Mouse (Mus musculus) intestine, embryonic 16.5 days (tissue): Measurements from ENCODE around the gene Bloc1s1. TPM values are rescaled to one million over a fixed set of nuclear protein-coding genes. Genes with fewer than 3 reads are reported as not detected.

ENCODE experiments used
- ATAC-seq: fragments of 200-750 bp; cut with Nextera tagmentation; 2 replicates; pipeline ENCODE4 v1.8.0; 2017; ENCODE audit warnings: moderate TSS enrichment, moderate library complexity
- H3K27ac ChIP-seq: fragments of 300-500 bp; sonication (generic); 2 replicates; pipeline ENCODE4 v1.5.1; 2014; ENCODE audit warnings: mild to moderate bottlenecking, low read length
- H3K27me3 ChIP-seq: fragments of 300-500 bp; sonication (generic); replicated peaks from 2 replicates; pipeline ENCODE4 v1.6.1; 2014; ENCODE audit warnings: low read length, control low read depth, mixed read lengths; ENCODE audit not compliant: control insufficient read depth, insufficient read depth
- H3K36me3 ChIP-seq: fragments of 300-500 bp; sonication (generic); 2 replicates; pipeline ENCODE4 v1.6.1; 2014; ENCODE audit warnings: low read length, control low read depth; ENCODE audit not compliant: control insufficient read depth, insufficient read depth
- H3K4me1 ChIP-seq: fragments of 300-500 bp; sonication (generic); 2 replicates; pipeline ENCODE4 v1.6.1; 2014; ENCODE audit warnings: low read length, control low read depth, mixed read lengths; ENCODE audit not compliant: control insufficient read depth, insufficient read depth
- H3K4me2 ChIP-seq: fragments of 300-500 bp; sonication (generic); 2 replicates; pipeline ENCODE4 v1.6.1; 2014; ENCODE audit warnings: low read depth, low read length, control low read depth
- H3K4me3 ChIP-seq: fragments of 300-500 bp; sonication (generic); 2 replicates; pipeline ENCODE4 v1.5.1; 2014; ENCODE audit warnings: mild to moderate bottlenecking, low read length
- H3K9ac ChIP-seq: fragments of 300-500 bp; sonication (generic); 2 replicates; pipeline ENCODE4 v1.6.1; 2014; ENCODE audit warnings: low read depth, low read length
- H3K9me3 ChIP-seq: fragments of 300-500 bp; sonication (generic); 2 replicates; pipeline ENCODE4 v1.6.1; 2016; ENCODE audit warnings: low read length, control low read depth; ENCODE audit not compliant: control insufficient read depth
- WGBS: fragments of 180-500 bp; shearing (Covaris S2); extraction: QIAGEN DNeasy Blood & Tissue Kit; methylation state at CpG from one replicate; pipeline ENCODE4 v1.1.7; 2014; 5-methylcytosine and 5-hydroxymethylcytosine counted together
- polyA plus RNA-seq: library from polyadenylated mRNA; unstranded; fragments of >200 nt; fragmentation: Nextera tagmentation; extraction: Ambion mirVana; gene quantifications from 2 replicates; pipeline ENCODE4 v1.2.1, GENCODE M21; 2015

Bloc1s1 gene
- polyA plus RNA-seq, 1 experiment from 2014 or later, result 208 TPM

DNA sequence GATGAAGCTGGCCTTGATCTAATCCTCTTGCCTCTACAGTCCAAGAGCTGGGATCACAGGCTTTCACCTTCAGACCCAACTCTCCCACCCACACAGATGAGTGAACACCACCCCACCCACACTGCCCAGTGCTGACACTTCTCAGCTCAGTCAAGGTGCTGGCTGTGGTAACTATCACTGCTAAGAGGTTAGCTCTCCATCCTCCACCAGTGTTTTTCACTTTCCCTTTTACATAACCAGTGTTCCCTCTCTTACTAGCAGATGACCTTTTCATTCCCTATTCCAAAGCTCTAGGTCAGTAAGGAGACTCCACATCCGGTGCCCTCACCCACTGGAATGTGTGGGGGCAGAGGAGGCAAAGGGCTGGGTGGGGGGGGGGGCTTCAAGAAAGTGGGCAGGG, 2.6 kb downstream of the Bloc1s1 start:
- Histone ChIP-seq H3K27me3 (no peaks in the 10 kb centered on the region), H3K4me3 (no peak overlapping the region), H3K9ac (no peak overlapping the region), H3K4me2 (no peak overlapping the region), H3K27ac (peak overlapping the region; percentile 79; the same call in 1 of the 2 replicates), H3K4me1 (peaks cover 43% of the 10 kb centered on the region), H3K36me3 (0 out of 2 replicates have a peak, but pooled peaks cover 8% of the 10 kb centered on the region), H3K9me3 (no peaks in the 10 kb centered on the region)
- WGBS, result 58% methylated on average over 1 of the region's 1 CpGs
- no peak for ATAC-seq

DNA sequence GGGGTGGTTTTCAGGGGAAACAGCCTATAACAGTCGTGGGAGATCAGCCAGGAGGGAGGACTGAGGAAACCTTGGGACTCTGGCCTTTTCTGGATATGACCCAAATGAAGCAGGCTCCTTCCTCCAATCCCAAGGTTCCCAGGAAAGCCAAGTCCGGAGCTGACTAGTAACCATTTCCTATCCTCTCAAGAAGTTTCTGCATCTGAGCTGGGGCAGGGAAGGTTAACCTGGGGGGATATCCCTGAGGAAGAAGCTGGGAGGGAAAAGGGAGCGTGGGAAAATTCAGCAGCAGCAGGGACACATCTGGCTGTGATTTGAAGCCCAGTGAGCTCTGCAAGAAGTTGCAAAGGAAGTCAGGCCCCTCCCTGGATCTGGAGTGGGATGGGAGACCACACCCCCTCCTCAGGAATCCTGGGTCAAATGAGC, 3.1 kb downstream of the Bloc1s1 start:
- H3K9me3 ChIP-seq, result no peaks in the 10 kb centered on the region
- 0 out of 2 replicates have a peak, but pooled peaks cover 8% of the 10 kb centered on the region for H3K36me3 ChIP-seq
- H3K4me3 ChIP-seq, result no peak overlapping the region
- no peaks in the 10 kb centered on the region for H3K27me3 ChIP-seq
- H3K9ac ChIP-seq, result no peak overlapping the region
- peaks cover 43% of the 10 kb centered on the region for H3K4me1 ChIP-seq
- H3K4me2 ChIP-seq, result no peak overlapping the region
- WGBS, result 60% methylated on average over 3 of the region's 3 CpGs
- ATAC-seq, result no peak
- peak overlapping the region; percentile 79 for H3K27ac ChIP-seq

GRCm38 (mm10) chr10:128919966-128920365, 3.9 kb downstream of the Bloc1s1 start:
- H3K9me3 ChIP-seq, result no peaks in the 10 kb centered on the region
- ATAC-seq, result no peak
- H3K36me3 ChIP-seq, result 0 out of 2 replicates have a peak, but pooled peaks cover 8% of the 10 kb centered on the region
- H3K4me1 ChIP-seq, result peaks cover 43% of the 10 kb centered on the region
- 0 out of 2 replicates have a peak overlapping the region, but pooled peaks have one; percentile 23 for H3K9ac ChIP-seq
- H3K27me3 ChIP-seq, result no peaks in the 10 kb centered on the region
- 76% methylated on average over 7 of the region's 7 CpGs for WGBS
- H3K27ac ChIP-seq, result peak overlapping the region; percentile 79
- no peak overlapping the region for H3K4me3 ChIP-seq
- H3K4me2 ChIP-seq, result no peak overlapping the region

DNA sequence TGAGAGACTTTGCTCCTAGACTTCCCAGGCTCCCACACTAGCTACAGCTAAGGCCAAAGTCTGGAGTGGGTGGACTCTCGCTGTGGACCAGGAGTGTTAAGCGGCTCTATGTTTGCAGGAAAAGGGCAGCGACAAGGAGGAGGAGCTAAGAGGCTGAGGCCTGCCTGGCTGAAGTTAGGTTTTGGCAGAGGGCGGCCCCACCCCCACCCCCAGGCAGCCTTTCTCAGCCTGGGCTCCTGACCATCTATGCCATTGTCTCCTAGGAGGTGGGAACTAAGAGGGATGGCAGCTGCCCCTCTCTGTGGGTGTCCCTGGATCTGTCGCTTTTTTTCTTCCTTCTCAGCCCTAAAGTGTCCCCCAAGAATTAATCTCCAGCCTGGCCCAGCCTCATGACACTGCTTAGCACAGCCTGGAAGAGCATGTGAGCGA, 4.6 kb downstream of the Bloc1s1 start:
- Histone ChIP-seq H3K4me2 (peak overlapping the region; percentile 34; the same call in 1 of the 2 replicates), H3K4me3 (no peak overlapping the region), H3K9ac (peak overlapping the region; percentile 23; the same call in 1 of the 2 replicates), H3K9me3 (no peaks in the 10 kb centered on the region), H3K27me3 (no peaks in the 10 kb centered on the region), H3K4me1 (peaks cover 43% of the 10 kb centered on the region), H3K27ac (peak overlapping the region; percentile 79), H3K36me3 (0 out of 2 replicates have a peak, but pooled peaks cover 8% of the 10 kb centered on the region)
- peak; percentile 78 for ATAC-seq
- WGBS, result 14% methylated on average over 6 of the region's 6 CpGs

DNA sequence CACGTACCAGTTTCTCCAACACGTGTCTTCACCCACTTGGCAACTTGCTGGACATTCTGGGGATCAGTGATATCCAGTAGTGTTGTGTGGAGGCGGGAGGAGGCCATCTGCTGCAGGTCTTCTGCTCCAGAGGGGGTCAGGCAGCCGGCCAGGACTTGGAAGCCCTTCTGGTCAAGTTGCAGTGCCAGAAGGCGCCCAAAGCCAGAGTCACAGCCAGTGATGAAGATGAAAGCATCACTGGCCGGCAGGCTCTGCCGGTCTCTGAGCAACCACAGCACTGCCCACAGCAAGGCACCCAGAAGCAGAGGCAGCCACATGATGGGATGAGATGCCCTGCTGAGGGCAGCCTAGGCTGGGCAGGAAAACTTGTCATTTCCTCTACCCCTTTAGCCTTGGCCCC, 5.6 kb downstream of the Bloc1s1 start:
- Histone ChIP-seq H3K4me3 (no peak overlapping the region), H3K4me2 (0 out of 2 replicates have a peak overlapping the region, but pooled peaks have one; percentile 34), H3K4me1 (peaks cover 35% of the 10 kb centered on the region), H3K27me3 (no peaks in the 10 kb centered on the region), H3K9me3 (no peaks in the 10 kb centered on the region), H3K27ac (peak overlapping the region; percentile 79), H3K9ac (no peak overlapping the region), H3K36me3 (peaks cover 11% of the 10 kb centered on the region; the same call in 1 of the 2 replicates)
- no peak for ATAC-seq
- 80% methylated on average over 7 of the region's 7 CpGs for WGBS

- Histone ChIP-seq H3K36me3 (peaks cover 11% of the 10 kb centered on the region; the same call in 1 of the 2 replicates), H3K27ac (no peak overlapping the region), H3K4me1 (peaks cover 35% of the 10 kb centered on the region), H3K9ac (no peak overlapping the region), H3K4me2 (no peak overlapping the region), H3K9me3 (no peaks in the 10 kb centered on the region), H3K4me3 (no peak overlapping the region), H3K27me3 (no peaks in the 10 kb centered on the region)
- no peak for ATAC-seq
- 88% methylated on average over 6 of the region's 6 CpGs for WGBS
Observed at GRCm38 (mm10) chr10:128917400-128917799, 6.4 kb downstream of the Bloc1s1 start.

- Histone ChIP-seq H3K27ac (no peak overlapping the region), H3K4me1 (peaks cover 27% of the 10 kb centered on the region), H3K4me2 (no peak overlapping the region), H3K36me3 (peaks cover 11% of the 10 kb centered on the region; the same call in 1 of the 2 replicates), H3K9ac (no peak overlapping the region), H3K4me3 (no peak overlapping the region), H3K27me3 (no peaks in the 10 kb centered on the region), H3K9me3 (no peaks in the 10 kb centered on the region)
- 90% methylated on average over 3 of the region's 3 CpGs for WGBS
- ATAC-seq, result no peak
Observed at GRCm38 (mm10) chr10:128916665-128917064, 7.2 kb downstream of the Bloc1s1 start.

GRCm38 (mm10) chr10:128915550-128915949, 8.3 kb downstream of the Bloc1s1 start:
- ATAC-seq, result no peak
- H3K9me3 ChIP-seq, result no peaks in the 10 kb centered on the region
- H3K4me1 ChIP-seq, result peaks cover 28% of the 10 kb centered on the region
- H3K36me3 ChIP-seq, result peaks cover 11% of the 10 kb centered on the region; the same call in 1 of the 2 replicates
- 85% methylated on average over 2 of the region's 2 CpGs for WGBS
- H3K27me3 ChIP-seq, result no peaks in the 10 kb centered on the region
- H3K27ac ChIP-seq, result no peak overlapping the region
- H3K4me2 ChIP-seq, result no peak overlapping the region
- H3K9ac ChIP-seq, result no peak overlapping the region
- H3K4me3 ChIP-seq, result no peak overlapping the region

DNA sequence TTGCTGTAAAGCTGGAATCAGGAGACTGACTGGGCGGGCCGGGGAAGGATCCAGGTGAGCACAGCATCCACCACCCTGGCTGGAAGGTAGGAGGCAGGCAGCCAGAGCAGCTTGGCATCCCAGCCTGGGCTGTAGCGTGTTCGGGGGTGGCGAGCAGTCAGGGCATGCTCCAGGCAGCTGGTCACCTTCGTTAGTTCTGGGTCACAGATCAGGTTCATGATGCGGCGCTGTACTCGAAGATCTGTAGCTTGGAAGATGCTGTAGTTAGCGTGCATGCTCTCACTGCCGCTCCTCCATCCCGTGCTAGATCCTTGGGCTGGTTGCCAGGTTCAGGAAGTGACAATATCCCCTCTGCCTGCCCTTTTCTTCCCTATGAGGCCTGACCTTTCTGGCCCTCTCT, 10.1 kb downstream of the Bloc1s1 start:
- 86% methylated on average over 12 of the region's 12 CpGs for WGBS
- H3K27ac ChIP-seq, result no peak overlapping the region

DNA sequence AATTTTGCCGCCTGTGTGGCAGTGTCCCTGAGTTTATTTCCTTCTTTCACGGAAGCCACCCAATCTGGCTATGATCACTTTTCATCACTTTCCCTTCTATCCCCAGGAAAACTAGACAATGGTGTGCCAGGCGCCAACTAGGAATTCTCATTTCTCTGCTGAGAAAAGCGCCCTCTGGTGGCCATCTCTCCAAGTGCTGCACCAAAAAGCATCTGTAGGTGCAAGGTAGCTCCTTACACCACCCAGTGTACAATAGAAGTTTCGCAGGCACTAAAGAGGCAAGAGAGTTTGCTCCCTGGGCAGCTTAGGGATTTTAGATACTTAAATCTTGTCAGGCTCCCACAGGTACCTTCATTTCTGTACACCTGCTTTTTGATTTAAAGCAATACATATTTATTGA, 10.6 kb downstream of the Bloc1s1 start:
- ATAC-seq, result no peak

More for the DNA sequence above, 10.1 kb downstream of the Bloc1s1 start:
- Histone ChIP-seq H3K4me3 (no peak overlapping the region), H3K9me3 (no peaks in the 10 kb centered on the region), H3K4me1 (peaks cover 14% of the 10 kb centered on the region), H3K36me3 (peaks cover 11% of the 10 kb centered on the region; the same call in 1 of the 2 replicates), H3K27me3 (no peaks in the 10 kb centered on the region), H3K4me2 (no peak overlapping the region), H3K9ac (no peak overlapping the region)
- ATAC-seq, result no peak

More for the DNA sequence above, 10.6 kb downstream of the Bloc1s1 start:
- Histone ChIP-seq H3K4me1 (peaks cover 10% of the 10 kb centered on the region), H3K4me2 (no peak overlapping the region), H3K27me3 (no peaks in the 10 kb centered on the region), H3K27ac (no peak overlapping the region), H3K36me3 (peaks cover 11% of the 10 kb centered on the region; the same call in 1 of the 2 replicates), H3K9ac (no peak overlapping the region), H3K9me3 (no peaks in the 10 kb centered on the region), H3K4me3 (no peak overlapping the region)
- WGBS, result 11% methylated on average over 5 of the region's 5 CpGs
